Mouse (Mus musculus) olfactory bulb, adult 2 months (tissue): ENCODE data around the gene 1700020L24Rik.

Experiments
- CTCF ChIP-seq: fragments of 200-500 bp; IDR thresholded peaks from 2 replicates; pipeline ENCODE4 v1.5.1; 2012; ENCODE audit warnings: low read depth, mild to moderate bottlenecking, low read length, moderate library complexity; ENCODE audit not compliant: insufficient read depth
- POLR2A ChIP-seq: fragments of 200-500 bp; IDR thresholded peaks from 2 replicates; pipeline ENCODE4 v1.6.1; 2012; ENCODE audit warnings: mild to moderate bottlenecking, low read depth, low read length, moderate library complexity; ENCODE audit not compliant: insufficient read depth

- TF ChIP-seq CTCF: no peak
- TF ChIP-seq POLR2A: no peak
Measured at GRCm38 (mm10) chr11:83408242-83408641, 29.2 kb upstream of the 1700020L24Rik start.
